Mouse (Mus musculus) layer of hippocampus, adult 2 months (tissue): ENCODE results near the gene Car1. TPM values are rescaled to one million over a fixed set of nuclear protein-coding genes. Genes with fewer than 3 reads are reported as not detected.
"Not testable (repeated sequence)": the region's sequence is repeated elsewhere in the genome, so short reads cannot be mapped to it uniquely, and the experiment has no call there.

Experiments
- DNase-seq, 2 experiments: peaks; one replicate each; pipeline ENCODE4 v3.0.0; 2022; ENCODE audit warnings: low spot score in 2 of 2
- H3K27ac ChIP-seq: fragments of 200-600 bp; 2 replicates; pipeline ENCODE4 v1.8.1; 2022
- H3K4me3 ChIP-seq: fragments of 200-600 bp; 2 replicates; pipeline ENCODE4 v1.8.1; 2022; ENCODE audit warnings: mild to moderate bottlenecking
- CTCF ChIP-seq: fragments of 200-600 bp; conservative IDR thresholded peaks from 2 replicates; pipeline ENCODE4 v1.8.1; 2022; ENCODE audit warnings: antibody characterized with exemption, mild to moderate bottlenecking, moderate library complexity
- long read RNA-seq, 2 experiments: library from polyadenylated mRNA; stranded (forward); transcript quantifications; one replicate each; pipeline ENCODE4 v2.0.0; 2021; ENCODE audit warnings: borderline mapping rate in 2 of 2
- total RNA-seq, 2 experiments: library from RNA; stranded (reverse); gene quantifications; 2 replicates each; pipeline ENCODE4 v1.2.3; 2021

Car1 gene
- total RNA-seq: not detected
- long read RNA-seq, experiment 1: 0 reads
- long read RNA-seq, experiment 2, partial matches to known transcripts: 0 of 1 reads
- long read RNA-seq, experiment 2, other reads (novel, unspliced or antisense): 1 of 1 reads

DNA sequence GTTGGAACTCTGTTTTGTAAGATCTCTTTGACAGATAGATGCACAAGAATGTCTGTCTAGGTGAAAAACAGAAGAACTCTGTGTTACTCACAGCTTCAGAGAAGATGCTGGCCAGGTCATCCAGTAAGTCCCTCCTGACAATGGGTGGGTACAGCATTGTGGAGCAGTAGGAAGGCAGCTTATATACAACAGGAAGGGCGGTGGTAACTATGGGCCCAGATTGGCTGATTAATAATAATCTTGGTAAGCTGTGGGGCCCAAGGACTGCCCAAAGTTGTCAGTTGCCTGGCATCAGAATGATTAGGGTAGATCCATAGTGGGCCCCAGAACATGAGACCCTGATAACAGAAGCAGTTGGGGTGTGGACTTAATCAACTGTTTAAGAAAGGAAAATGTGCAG is at the start of gene Car1:
Car1 (minus strand) TSS at position 158 of the 400 bp plus-strand sequence.
- H3K27ac ChIP-seq: no peak within 1 kb of the TSS
- DNase-seq: no peak
- no peak within 1 kb of the TSS for H3K4me3 ChIP-seq
- no peak for TF ChIP-seq CTCF

DNA sequence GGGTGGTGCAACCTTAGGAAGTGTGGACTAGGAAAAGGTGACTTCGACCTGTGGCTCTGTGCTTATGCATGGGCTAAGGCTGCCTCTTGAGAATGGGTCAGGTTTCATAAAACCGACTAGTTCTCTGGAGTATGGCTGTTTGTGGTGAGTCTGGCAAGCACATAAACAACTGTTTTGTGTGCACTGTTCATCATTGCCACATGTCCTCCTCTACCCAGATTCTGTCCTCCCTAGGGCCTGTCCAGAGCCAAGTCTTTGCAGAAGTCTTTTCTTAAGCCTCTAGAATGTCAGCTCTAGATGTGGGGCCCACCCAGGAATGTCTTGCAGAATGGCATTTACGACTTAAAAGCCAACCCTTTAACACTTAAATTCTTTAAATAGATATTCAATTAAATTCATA is 49.7 kb upstream of the Car1 start:
- no peak for TF ChIP-seq CTCF
- Histone ChIP-seq H3K27ac (no peak overlapping the region), H3K4me3 (no peak overlapping the region)
- DNase-seq: no peak

DNA sequence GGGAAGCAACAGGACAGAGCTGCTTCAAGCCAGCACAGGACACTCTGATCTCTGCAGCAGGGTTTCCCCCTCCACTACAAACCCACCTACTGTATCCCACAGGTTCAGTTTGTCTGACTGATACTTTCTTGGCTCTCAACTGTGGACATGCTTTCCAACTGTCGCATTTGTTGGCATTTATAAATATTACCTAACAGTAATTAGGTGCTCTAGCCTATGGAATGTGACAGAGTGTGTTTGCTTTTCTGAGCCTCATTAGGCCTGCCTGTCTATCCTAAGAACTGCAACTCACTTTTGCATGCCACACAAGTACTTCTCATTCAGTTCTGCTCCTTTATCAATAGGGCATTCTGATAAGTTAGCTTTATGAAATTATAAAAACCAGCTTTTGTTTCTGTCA is 46.3 kb upstream of the Car1 start:
- Histone ChIP-seq H3K27ac (no peak overlapping the region), H3K4me3 (no peak overlapping the region)
- DNase-seq: no peak
- no peak for TF ChIP-seq CTCF

DNA sequence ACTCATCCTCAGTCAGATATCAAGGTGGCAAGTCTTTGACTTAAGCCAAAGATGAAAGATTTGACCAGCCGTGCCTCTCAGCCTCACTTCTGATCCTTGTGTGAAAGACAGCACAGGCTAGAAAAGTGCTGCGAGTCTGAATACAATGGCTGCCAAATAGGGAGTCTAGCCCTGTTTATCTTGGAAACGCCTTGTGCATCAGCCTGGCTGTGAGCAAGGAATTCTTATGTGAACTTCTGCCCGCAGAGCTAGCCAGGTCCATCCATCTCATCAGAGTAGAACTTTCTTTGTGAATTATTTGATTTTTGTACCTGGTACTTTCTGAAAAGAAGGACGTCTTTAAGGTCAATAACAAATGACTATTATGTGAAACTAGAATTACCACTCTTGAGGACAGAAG is 45.8 kb upstream of the Car1 start:
- no peak overlapping the region for H3K27ac ChIP-seq
- no peak overlapping the region for H3K4me3 ChIP-seq
- TF ChIP-seq CTCF: no peak
- DNase-seq: no peak

DNA sequence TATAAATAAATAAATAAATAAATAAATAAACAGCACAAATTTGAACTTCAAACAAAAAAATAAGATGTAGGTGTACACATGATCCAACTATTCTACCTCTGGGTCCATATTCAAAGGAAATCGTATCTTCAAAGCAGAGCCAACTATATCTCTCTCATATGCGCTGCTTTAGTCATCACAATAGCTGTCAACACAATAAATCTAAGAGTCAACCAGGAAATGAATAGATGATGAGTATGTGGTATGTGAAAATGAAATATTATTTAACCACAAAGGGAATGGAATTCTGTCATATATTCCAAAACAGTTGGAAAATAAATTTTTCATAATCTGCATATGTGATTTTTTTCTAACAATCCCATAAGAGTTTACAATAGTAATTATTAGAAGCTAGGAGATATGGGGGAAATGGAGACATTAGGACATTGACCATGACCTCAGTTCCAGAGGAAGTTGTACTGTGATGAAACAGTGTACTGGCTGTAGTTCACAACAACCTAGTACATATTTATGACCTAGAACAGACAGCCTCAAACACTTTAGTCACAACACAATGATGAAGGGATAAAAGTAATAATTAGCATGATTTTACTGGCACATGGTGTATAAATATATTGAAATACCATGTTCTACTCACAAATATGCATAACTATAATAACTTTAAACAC is 40.6 kb upstream of the Car1 start:
- DNase-seq: no peak
- no peak for TF ChIP-seq CTCF
- H3K4me3 ChIP-seq: no peak overlapping the region
- no peak overlapping the region for H3K27ac ChIP-seq

DNA sequence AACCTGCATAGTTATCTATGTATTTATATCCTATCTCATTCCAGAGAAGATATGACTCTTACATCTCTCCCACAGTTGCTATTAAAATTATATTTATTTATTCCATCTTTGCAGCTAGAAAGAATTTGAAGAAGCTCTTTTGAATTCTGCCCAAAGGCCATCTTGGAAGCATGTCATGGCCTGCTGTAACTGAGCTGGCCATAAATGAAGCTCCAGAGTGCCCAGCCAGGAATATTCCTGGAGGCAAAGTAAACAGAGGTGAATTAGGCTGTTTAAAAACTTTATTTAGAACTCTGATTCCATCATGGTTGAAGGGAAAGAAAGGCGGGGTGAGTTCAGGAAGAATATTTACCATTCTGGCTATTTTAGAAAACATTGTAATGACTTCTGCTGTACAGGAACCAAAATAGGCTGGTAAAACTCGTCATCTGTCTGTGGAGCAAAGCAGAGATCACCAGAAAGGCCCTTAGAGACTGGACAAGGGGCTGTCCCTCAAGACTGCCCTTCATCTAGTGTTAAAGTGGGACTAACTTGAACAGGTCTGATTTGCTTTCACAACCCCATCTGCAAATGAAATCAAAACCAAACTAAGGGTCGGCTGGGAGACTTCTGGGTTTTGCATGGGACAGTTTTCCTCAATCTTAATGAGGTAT is 31.4 kb upstream of the Car1 start:
- no peak for DNase-seq
- no peak for TF ChIP-seq CTCF
- Histone ChIP-seq H3K27ac (no peak overlapping the region), H3K4me3 (no peak overlapping the region)

DNA sequence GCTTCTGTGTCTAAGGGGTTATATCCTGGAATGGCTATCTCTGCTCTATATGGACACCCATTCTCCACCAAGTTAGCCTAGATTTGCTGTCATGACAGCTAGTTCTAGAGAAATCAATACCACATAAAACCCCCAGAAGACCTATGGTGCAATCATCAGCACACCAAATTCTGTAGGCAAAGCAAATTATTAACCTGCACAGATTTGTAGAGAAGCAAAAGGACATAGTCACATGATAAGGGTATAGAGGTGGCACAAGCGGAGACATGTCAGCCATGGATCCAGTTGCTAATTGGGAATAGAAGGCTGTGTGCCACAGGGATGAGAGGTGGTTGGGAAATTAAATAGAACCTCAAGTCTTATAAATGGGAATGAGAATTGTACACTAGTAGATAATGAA is 30.8 kb upstream of the Car1 start:
- no peak for TF ChIP-seq CTCF
- Histone ChIP-seq H3K27ac (no peak overlapping the region), H3K4me3 (no peak overlapping the region)
- DNase-seq: no peak

DNA sequence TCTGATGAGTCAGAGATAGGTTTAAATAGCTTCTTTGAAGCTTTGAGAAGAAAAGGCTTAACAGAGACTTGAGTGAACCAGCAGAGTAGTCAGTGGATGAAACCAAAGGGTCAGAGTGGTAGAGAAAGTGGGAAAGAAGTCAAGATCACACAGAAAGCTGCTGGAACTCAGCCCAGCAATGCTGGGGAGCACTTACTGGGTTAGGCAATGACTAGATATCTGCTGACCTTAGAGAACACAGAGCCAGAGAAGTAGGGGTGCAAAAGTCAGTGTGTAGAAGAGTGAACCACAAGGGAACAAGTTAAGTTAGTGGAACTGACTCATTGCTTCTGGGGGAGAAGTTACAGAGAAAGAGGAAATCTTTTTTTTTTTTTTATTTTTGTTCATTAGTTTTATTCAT is 24.6 kb upstream of the Car1 start:
- no peak overlapping the region for H3K4me3 ChIP-seq
- no peak overlapping the region for H3K27ac ChIP-seq
- no peak for TF ChIP-seq CTCF
- no peak for DNase-seq

DNA sequence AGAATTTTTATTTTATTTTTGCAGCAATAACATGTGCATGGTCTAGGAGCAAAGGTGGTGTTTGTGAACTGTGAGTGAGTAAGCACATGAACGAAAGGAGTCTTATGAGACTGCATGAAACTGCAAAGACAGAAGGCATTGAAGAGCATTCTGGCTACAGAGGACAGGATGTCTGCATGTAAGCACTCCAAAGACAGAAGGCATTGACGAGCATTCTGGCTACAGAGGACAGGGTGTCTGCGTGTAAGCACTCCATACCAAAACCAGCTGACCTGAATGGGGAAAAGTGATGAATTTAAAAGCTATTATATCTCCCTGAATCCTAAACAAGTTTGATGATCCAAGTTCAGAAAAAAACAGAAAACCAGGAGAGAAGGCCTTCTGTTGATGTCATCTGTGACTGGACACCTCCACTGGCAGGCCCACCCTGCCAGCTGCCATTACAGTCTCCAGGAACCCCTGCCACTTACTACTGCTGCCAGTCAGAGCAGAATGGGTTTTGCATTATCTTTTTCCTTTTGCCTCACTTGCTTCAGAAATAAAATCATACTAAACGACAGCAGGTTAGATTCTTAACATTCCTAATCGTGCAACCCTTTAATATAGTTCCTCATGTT is 23.2 kb upstream of the Car1 start:
- Histone ChIP-seq H3K4me3 (no peak overlapping the region), H3K27ac (no peak overlapping the region)
- peak in 1 of 2 experiments; percentile 9 for DNase-seq
- TF ChIP-seq CTCF: no peak

DNA sequence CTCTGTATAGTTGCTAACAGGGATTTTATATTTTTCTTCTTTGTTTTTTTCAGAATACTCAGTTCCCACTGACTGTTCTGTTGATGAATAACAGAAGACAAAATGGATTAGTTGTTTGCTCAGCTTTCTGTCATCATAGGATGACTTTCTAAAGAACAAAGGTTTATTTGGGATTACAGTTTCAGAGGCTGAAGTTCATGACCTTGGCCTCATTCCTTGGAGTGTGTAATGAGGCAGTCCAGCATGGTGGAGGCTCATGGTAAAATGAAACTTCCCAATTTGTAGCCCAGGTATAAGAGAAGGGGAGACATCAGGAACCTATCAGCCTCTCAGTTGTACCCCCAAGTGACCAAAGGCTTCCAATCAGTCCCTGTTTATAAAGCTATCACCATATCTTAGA is 20.7 kb upstream of the Car1 start:
- Histone ChIP-seq H3K27ac (no peak overlapping the region), H3K4me3 (no peak overlapping the region)
- no peak for DNase-seq
- TF ChIP-seq CTCF: no peak

DNA sequence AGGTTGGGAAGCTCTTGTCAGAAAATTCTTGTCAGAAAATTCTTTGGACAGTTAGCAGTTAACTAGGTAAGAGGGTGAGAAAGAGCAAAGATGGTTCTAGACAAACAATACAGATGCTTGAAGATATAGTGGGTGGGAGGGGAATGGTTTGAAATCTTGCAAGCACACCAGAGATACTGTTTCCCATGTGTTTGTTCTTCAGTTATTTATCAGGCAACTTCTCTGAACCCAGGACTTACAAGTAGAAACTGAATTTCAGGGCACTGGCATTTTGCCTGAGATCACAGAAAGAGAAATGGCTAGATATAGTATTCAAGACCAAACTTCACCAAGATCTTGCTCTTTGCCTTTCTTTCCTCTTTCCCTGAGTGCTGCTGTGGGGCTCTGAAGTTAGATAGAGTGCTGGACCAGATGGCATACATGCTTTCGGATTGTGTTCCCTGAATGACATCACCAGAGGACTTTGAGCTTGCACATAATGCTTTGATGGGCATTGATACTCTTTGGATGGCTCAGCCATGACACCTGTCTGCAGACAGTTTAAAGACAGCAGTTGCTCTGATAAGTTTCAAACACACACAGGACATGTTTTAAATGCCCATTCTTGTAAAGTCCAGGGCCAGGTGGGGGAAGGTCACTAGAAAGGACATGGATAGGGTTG is 11.8 kb upstream of the Car1 start:
- no peak for DNase-seq
- no peak for TF ChIP-seq CTCF
- Histone ChIP-seq H3K27ac (no peak overlapping the region), H3K4me3 (no peak overlapping the region)

DNA sequence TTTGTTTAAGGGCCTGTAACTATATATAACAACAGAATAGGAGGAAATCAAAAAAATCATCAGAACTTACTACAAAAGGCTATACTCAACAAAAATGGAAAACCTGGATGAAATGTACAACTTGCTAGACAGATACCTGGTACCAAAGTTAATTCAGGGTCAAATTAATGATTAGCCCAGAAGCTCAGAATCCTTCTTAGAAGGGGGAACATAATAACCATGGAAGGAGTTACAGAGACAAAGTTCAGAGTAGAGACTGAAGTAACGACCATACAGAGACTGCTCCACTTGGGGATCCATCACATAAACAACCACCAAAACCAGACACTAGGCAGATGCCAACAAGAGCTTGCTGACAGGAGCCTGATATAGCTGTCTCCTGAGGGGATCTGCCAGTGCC is 7.2 kb upstream of the Car1 start:
- not testable (repeated sequence) for DNase-seq, H3K4me3 ChIP-seq

DNA sequence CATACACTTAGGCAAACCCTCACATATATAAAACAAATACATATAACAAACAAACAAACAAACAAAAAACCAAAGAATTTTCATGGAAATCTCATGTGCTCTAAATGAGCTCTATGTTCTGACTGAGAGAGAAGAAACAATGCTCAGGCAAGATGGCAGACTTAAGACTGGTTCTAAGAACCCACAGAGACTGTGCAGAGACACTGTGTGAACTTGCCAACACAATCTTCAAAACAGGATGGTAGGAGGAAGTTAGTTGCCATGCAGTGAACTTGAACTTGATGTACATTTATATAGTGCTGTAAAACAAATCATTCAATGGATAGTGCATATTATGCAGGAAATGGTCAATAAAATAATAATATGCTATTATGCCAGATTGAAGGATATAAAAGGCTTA is 1.5 kb downstream of the Car1 start:
- no peak for DNase-seq
- Histone ChIP-seq H3K4me3 (no peak overlapping the region), H3K27ac (no peak overlapping the region)
- no peak for TF ChIP-seq CTCF

More for the DNA sequence above, 7.2 kb upstream of the Car1 start:
- not testable (repeated sequence) for H3K27ac ChIP-seq

DNA sequence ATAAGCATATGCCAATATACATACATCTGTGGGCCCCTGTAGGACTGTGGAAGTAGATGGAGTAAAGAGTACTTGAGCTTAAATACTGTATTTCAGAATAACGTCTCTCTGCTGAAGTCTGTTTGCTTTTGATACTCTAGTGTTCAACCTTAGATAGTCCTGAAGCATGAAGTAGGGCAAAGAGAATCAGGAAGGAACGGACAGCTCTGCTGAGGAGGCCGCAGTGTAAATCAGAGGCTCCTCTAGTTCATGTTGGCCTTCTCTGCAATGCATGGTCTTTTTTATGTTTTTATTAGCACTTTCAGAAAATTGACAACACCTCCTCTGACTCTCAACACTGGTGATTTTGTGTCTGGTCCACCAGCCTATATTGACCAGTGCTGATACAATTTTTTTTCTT is 2.2 kb downstream of the Car1 start:
- no peak overlapping the region for H3K4me3 ChIP-seq
- H3K27ac ChIP-seq: no peak overlapping the region
- DNase-seq: no peak
- no peak for TF ChIP-seq CTCF
